Mouse (Mus musculus) heart, embryonic 14.5 days (tissue): ENCODE results near the gene Zfp277. TPM values are rescaled to one million over a fixed set of nuclear protein-coding genes. Genes with fewer than 3 reads are reported as not detected.

Experiments
- ATAC-seq: fragments of 200-750 bp; cut with Nextera tagmentation; 2 replicates; pipeline ENCODE4 v1.8.0; 2017; ENCODE audit warnings: low read depth, moderate TSS enrichment; ENCODE audit not compliant: insufficient number of reproducible peaks, insufficient read depth, low FRiP score
- H3K27ac ChIP-seq, 2 experiments: fragments of 200-500 bp in 1 of 2; fragments of 300-500 bp in 1 of 2; sonication (generic) in 1 of 2; replicated peaks in 1 of 2; 2 replicates each; pipeline ENCODE4 v1.5.1; 2012 to 2014; ENCODE audit warnings: low read depth in 2 of 2, low read length in 2 of 2, control low read depth in 1 of 2, mild to moderate bottlenecking in 1 of 2, mixed read lengths in 1 of 2; ENCODE audit not compliant: control insufficient read depth in 1 of 2, insufficient read depth in 1 of 2
- H3K27me3 ChIP-seq: fragments of 300-500 bp; sonication (generic); 2 replicates; pipeline ENCODE4 v1.6.1; 2014; ENCODE audit warnings: mild to moderate bottlenecking, low read length, control low read depth; ENCODE audit not compliant: control insufficient read depth, insufficient read depth
- H3K36me3 ChIP-seq: fragments of 300-500 bp; sonication (generic); 2 replicates; pipeline ENCODE4 v1.6.1; 2014; ENCODE audit warnings: mild to moderate bottlenecking, control low read depth, low read length, mixed read lengths; ENCODE audit not compliant: control insufficient read depth, insufficient read depth
- H3K4me1 ChIP-seq, 2 experiments: fragments of 200-500 bp in 1 of 2; fragments of 300-500 bp in 1 of 2; sonication (generic) in 1 of 2; 2 replicates each; pipeline ENCODE4 v1.6.1; 2012 to 2014; ENCODE audit warnings: low read length in 2 of 2, control low read depth in 1 of 2, mixed read lengths in 1 of 2; ENCODE audit not compliant: control insufficient read depth in 2 of 2, insufficient read depth in 2 of 2
- H3K4me2 ChIP-seq: fragments of 300-500 bp; sonication (generic); 2 replicates; pipeline ENCODE4 v1.6.1; 2014; ENCODE audit warnings: mild to moderate bottlenecking, low read length
- H3K4me3 ChIP-seq, 2 experiments: fragments of 200-500 bp in 1 of 2; fragments of 300-500 bp in 1 of 2; sonication (generic) in 1 of 2; 2 replicates each; pipeline ENCODE4 v1.5.1; 2012 to 2014; ENCODE audit warnings: low read length in 2 of 2, mild to moderate bottlenecking in 2 of 2, control low read depth in 1 of 2, low read depth in 1 of 2, moderate library complexity in 1 of 2; ENCODE audit not compliant: control insufficient read depth in 1 of 2, insufficient read depth in 1 of 2
- H3K9ac ChIP-seq: fragments of 300-500 bp; sonication (generic); 2 replicates; pipeline ENCODE4 v1.6.1; 2014; ENCODE audit warnings: mild to moderate bottlenecking, low read length
- H3K9me3 ChIP-seq: fragments of 300-500 bp; sonication (generic); 2 replicates; pipeline ENCODE4 v1.6.1; 2016; ENCODE audit warnings: low read length, control low read depth; ENCODE audit not compliant: control insufficient read depth
- WGBS: fragments of 180-500 bp; shearing (Covaris S2); extraction: QIAGEN DNeasy Blood & Tissue Kit; methylation state at CpG from one replicate; pipeline ENCODE4 v1.1.7; 2014; 5-methylcytosine and 5-hydroxymethylcytosine counted together
- polyA plus RNA-seq: library from polyadenylated mRNA; unstranded; fragments of >200 nt; fragmentation: Nextera tagmentation; extraction: Ambion mirVana; gene quantifications from 2 replicates; pipeline ENCODE4 v1.2.1, GENCODE M21; 2014

The Zfp277 gene
- polyA plus RNA-seq, 1 experiment from 2014 or later: 37.5 TPM

DNA sequence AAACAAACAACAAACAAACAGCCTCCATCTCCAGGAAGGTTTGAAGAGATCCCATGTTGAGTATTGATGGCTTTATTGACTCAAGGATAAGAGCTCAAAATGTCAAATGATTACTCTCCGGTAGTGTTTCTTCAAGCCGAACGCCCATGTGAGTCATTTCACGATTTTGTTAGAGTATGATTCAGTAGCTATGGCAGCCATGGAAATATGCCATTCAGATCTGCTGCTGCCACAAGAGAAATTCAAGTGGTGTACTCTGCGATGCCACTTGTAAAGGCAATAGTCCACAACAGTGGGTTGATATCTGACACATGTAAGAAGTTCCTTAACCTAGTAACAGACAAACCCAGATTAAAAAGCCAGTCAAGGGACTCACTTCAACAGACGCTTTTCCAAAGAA lies 62.0 kb downstream of the Zfp277 start:
- 38% methylated on average over 6 of the region's 6 CpGs for WGBS
- no peak for ATAC-seq
- H3K9me3 ChIP-seq: no peaks in the 10 kb centered on the region

DNA sequence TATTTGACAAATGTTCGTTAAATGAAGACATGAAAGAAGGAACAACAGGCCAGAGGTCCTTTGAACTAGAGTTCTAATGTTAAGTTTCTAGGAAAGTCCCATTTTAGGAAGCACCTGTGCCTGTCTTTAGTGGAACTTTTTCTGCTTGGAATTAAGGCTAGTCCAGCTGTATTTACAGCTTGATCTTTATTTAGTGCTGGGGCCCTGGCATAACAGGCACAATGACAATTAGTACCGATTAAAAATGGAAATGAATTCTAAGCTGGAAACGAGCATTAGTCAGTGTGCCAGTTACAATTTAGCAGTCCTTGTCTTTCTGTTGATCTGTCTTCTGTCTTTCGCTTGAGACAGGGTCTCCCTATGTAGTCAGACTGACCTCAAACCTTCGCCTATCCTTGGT lies 63.2 kb downstream of the Zfp277 start:
- H3K4me1 ChIP-seq: peaks cover 2 to 15% of the 10 kb centered on the region in 2 experiments; a peak in 3 of 4 replicates
- WGBS: 91% methylated on average over 5 of the region's 5 CpGs
- ATAC-seq: no peak
- no peaks in the 10 kb centered on the region for H3K9me3 ChIP-seq
- no peak overlapping the region for H3K4me2 ChIP-seq
- no peak overlapping the region for H3K27ac ChIP-seq
- H3K9ac ChIP-seq: no peak overlapping the region
- no peaks in the 10 kb centered on the region for H3K27me3 ChIP-seq
- H3K4me3 ChIP-seq: no peak overlapping the region
- H3K36me3 ChIP-seq: 0 out of 2 replicates have a peak, but pooled peaks cover 4% of the 10 kb centered on the region

More for the DNA sequence above, 62.0 kb downstream of the Zfp277 start:
- Histone ChIP-seq H3K36me3 (no peaks in the 10 kb centered on the region), H3K9ac (no peak overlapping the region), H3K4me2 (no peak overlapping the region), H3K4me1 (peaks cover 2 to 13% of the 10 kb centered on the region in 2 experiments; a peak in 3 of 4 replicates), H3K27ac (no peak overlapping the region), H3K4me3 (no peak overlapping the region), H3K27me3 (no peaks in the 10 kb centered on the region)

DNA sequence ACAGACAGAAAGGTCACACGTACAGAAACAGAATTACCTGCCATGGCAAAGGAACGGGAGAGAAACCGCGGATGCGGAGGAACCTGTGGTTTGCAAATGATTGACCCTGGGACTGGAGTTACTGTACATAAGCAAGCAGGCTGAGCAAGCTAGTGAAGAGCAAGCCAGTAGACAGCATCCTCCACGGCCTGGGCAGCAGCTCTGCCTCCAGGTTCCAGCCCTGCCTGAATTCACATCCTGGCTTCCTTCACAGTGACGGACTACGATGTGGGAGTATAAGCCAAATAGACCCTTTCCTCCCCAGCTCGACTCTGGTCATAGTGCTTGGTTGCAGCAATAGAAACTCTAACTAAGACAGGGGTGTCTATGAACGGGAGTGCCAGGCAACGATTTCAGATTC lies 63.9 kb downstream of the Zfp277 start:
- 83% methylated on average over 11 of the region's 11 CpGs for WGBS
- Histone ChIP-seq H3K36me3 (0 out of 2 replicates have a peak, but pooled peaks cover 4% of the 10 kb centered on the region), H3K4me1 (peaks cover 2 to 15% of the 10 kb centered on the region in 2 experiments; a peak in 3 of 4 replicates), H3K4me3 (no peak overlapping the region), H3K27me3 (no peaks in the 10 kb centered on the region), H3K4me2 (no peak overlapping the region), H3K9ac (no peak overlapping the region), H3K9me3 (no peaks in the 10 kb centered on the region), H3K27ac (no peak overlapping the region)
- ATAC-seq: no peak

DNA sequence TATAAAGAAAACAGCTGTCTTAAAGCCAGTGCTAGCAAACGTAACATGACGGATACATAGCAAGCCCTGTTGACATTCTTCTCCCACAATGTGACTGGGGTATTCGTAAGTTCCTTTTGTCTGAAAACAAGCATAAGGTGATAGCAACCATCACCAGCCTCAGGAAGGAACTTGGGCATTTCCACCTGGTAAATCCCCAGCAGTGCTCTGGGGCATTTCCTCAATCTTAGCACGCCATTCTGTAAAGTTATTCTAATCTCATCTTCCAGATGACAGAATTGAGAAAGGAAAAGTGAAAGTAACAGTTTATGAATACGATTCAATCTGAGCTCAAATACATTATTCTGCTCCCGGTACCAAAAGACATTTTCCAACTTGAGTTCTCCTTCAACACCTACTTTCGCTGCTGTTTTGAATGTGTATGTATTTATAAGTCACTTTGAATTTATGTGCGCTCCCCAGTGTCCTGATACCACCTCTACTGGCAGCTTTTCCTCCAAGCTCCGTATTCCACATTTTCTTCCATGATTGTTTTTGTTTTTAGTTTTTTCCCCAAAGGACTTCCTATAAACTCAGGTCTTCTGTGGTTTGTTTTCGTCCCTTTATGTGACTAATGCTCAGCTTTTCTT lies 64.4 kb downstream of the Zfp277 start:
- Histone ChIP-seq H3K36me3 (0 out of 2 replicates have a peak, but pooled peaks cover 4% of the 10 kb centered on the region), H3K4me3 (no peak overlapping the region), H3K9ac (no peak overlapping the region), H3K27me3 (no peaks in the 10 kb centered on the region), H3K4me1 (peaks cover 2 to 15% of the 10 kb centered on the region in 2 experiments; a peak in 3 of 4 replicates), H3K27ac (no peak overlapping the region), H3K4me2 (no peak overlapping the region; the same call in 1 of the 2 replicates), H3K9me3 (no peaks in the 10 kb centered on the region)
- 86% methylated on average over 10 of the region's 10 CpGs for WGBS
- no peak for ATAC-seq

DNA sequence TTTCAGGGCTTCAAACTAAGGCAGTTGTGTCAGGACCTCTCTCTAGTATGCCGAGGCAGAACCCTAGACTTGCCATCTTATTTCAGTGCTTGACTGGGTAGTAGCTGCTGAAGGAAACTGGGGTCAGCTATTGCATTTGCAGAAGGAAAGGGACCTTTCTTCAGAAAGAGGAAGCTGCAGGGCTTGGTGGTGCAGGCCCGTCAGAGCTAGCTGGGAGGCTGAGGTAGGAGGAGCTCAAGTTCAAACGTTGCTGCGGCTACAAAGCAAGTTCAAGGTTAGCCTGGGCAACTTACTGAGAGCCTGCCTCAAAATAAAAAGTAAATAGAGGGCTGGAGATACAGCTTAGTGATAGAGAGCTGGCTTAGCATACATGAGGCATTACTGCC lies 66.2 kb downstream of the Zfp277 start:
- no peak overlapping the region for H3K4me3 ChIP-seq
- no peak overlapping the region for H3K9ac ChIP-seq
- no peak overlapping the region for H3K4me2 ChIP-seq
- no peak overlapping the region for H3K27ac ChIP-seq
- H3K4me1 ChIP-seq: peaks cover 2 to 15% of the 10 kb centered on the region in 2 experiments; a peak in 3 of 4 replicates
- H3K27me3 ChIP-seq: no peaks in the 10 kb centered on the region
- no peak for ATAC-seq
- H3K9me3 ChIP-seq: no peaks in the 10 kb centered on the region
- 0 out of 2 replicates have a peak, but pooled peaks cover 4% of the 10 kb centered on the region for H3K36me3 ChIP-seq
- 90% methylated on average over 4 of the region's 4 CpGs for WGBS

DNA sequence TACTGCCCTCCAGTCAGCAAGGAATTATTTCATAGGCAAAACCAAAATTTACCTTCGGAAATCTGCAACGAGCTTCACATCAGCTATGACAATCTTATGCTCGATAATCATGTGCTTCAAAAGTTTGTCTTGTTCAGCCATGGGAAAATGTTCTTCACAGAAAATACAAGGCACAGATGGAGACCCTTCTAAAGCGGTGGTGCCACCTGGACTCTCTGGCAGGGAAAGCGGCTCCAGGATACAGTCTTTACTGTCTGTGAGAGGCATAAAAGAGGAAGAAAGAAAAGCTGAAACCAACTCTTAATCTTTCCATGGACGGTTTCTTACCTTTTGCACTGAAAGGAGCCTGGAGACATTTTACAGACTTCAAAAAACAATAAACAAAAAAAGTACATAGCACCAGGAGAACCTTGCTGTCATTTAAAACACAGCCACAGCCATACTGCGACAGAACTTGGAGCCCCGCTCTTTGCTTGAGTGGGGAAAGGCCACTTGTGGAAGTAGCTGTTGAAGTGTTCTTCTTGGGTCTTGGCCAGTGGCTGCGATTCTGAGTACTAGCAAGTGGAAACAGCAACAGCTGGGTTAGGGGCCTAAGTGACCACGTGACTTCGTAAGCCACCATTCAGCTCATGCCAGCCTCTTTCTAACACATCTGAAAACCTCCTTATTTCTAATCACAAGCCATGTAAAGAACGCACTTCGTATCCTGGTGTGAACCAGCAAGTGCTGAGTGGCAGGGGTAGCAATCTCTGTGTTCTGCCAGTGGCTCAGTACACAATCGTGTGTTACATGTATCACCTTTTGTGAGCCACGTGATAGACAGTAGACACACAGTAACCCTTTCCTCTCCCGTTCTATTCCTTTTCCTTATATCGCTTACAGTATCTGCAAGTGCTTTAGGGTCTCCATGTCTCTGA lies 66.8 kb downstream of the Zfp277 start:
- ATAC-seq: peak; percentile 39; the same call in 1 of the 2 replicates

DNA sequence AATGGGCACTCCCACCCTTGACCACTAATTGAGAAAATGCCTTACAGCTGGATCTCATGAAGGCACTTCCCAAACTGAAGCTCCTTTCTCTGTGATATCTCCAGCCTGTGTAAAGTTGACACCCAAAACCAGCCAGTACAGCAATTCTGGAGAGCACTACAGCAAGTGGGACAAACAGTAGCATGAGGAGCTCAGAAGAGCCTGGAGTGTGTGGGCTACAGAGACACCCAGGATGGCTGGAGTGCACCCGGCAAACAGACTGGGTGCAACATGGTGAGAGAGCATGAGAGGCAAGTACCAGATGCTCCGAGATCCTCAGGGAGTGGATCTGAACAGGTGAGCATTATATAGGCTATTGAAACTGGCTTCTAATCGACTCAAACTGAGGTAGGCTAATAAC lies 93.8 kb downstream of the Zfp277 start:
- no peaks in the 10 kb centered on the region for H3K9me3 ChIP-seq
- no peaks in the 10 kb centered on the region for H3K4me1 ChIP-seq
- no peaks in the 10 kb centered on the region for H3K36me3 ChIP-seq
- no peak overlapping the region for H3K27ac ChIP-seq
- no peak for ATAC-seq
- no peaks in the 10 kb centered on the region for H3K27me3 ChIP-seq
- no peak overlapping the region for H3K9ac ChIP-seq
- 86% methylated on average over 3 of the region's 3 CpGs for WGBS
- H3K4me2 ChIP-seq: no peak overlapping the region
- H3K4me3 ChIP-seq: no peak overlapping the region

More for the DNA sequence above, 66.8 kb downstream of the Zfp277 start:
- Histone ChIP-seq H3K4me1 (peaks cover 2 to 10% of the 10 kb centered on the region in 2 experiments; a peak in 3 of 4 replicates), H3K9me3 (no peaks in the 10 kb centered on the region), H3K4me2 (no peak overlapping the region), H3K27ac (no peak overlapping the region), H3K36me3 (0 out of 2 replicates have a peak, but pooled peaks cover 4% of the 10 kb centered on the region), H3K4me3 (no peak overlapping the region), H3K9ac (no peak overlapping the region), H3K27me3 (no peaks in the 10 kb centered on the region)
- 61% methylated on average over 17 of the region's 17 CpGs for WGBS
